Mouse (Mus musculus) kidney, embryonic 14.5 days (tissue): ENCODE results near the gene BC004004. TPM values are rescaled to one million over a fixed set of nuclear protein-coding genes. Genes with fewer than 3 reads are reported as not detected.

Experiments
- ATAC-seq: fragments of 200-750 bp; cut with Nextera tagmentation; 2 replicates; pipeline ENCODE4 v1.8.0; 2017; ENCODE audit warnings: moderate number of reproducible peaks, mild to moderate bottlenecking, moderate TSS enrichment, moderate library complexity; ENCODE audit not compliant: low FRiP score, low TSS enrichment
- H3K27ac ChIP-seq: fragments of 300-500 bp; sonication (generic); 2 replicates; pipeline ENCODE4 v1.5.1; 2014; ENCODE audit warnings: low read depth, mild to moderate bottlenecking, low read length, moderate library complexity, mixed read lengths
- H3K27me3 ChIP-seq: fragments of 300-500 bp; sonication (generic); 2 replicates; pipeline ENCODE4 v1.6.1; 2014; ENCODE audit warnings: mild to moderate bottlenecking, low read length; ENCODE audit not compliant: control insufficient read depth, insufficient read depth
- H3K36me3 ChIP-seq: fragments of 300-500 bp; sonication (generic); 2 replicates; pipeline ENCODE4 v1.6.1; 2014; ENCODE audit warnings: low read length, mixed read lengths; ENCODE audit not compliant: control insufficient read depth, insufficient read depth
- H3K4me1 ChIP-seq: fragments of 300-500 bp; sonication (generic); 2 replicates; pipeline ENCODE4 v1.6.1; 2014; ENCODE audit warnings: low read length, mixed read lengths; ENCODE audit not compliant: control insufficient read depth, insufficient read depth
- H3K4me2 ChIP-seq: fragments of 300-500 bp; sonication (generic); replicated peaks from 2 replicates; pipeline ENCODE4 v1.6.1; 2014; ENCODE audit warnings: low read depth, mild to moderate bottlenecking, low read length
- H3K4me3 ChIP-seq: fragments of 300-500 bp; sonication (generic); 2 replicates; pipeline ENCODE4 v1.5.1; 2014; ENCODE audit warnings: mild to moderate bottlenecking, low read length
- H3K9ac ChIP-seq: fragments of 300-500 bp; sonication (generic); 2 replicates; pipeline ENCODE4 v1.6.1; 2014; ENCODE audit warnings: low read depth, mild to moderate bottlenecking, low read length, moderate library complexity
- H3K9me3 ChIP-seq: fragments of 300-500 bp; sonication (generic); 2 replicates; pipeline ENCODE4 v1.6.1; 2016; ENCODE audit warnings: low read length; ENCODE audit not compliant: control insufficient read depth
- WGBS: fragments of 180-500 bp; shearing (Covaris S2); extraction: QIAGEN DNeasy Blood & Tissue Kit; methylation state at CpG from one replicate; pipeline ENCODE4 v1.1.7; 2014; 5-methylcytosine and 5-hydroxymethylcytosine counted together
- polyA plus RNA-seq: library from polyadenylated mRNA; unstranded; fragments of >200 nt; fragmentation: Nextera tagmentation; extraction: Ambion mirVana; gene quantifications from 2 replicates; pipeline ENCODE4 v1.2.1, GENCODE M21; 2014

Gene BC004004
- polyA plus RNA-seq, 1 experiment from 2014 or later, result 59.8 TPM

DNA sequence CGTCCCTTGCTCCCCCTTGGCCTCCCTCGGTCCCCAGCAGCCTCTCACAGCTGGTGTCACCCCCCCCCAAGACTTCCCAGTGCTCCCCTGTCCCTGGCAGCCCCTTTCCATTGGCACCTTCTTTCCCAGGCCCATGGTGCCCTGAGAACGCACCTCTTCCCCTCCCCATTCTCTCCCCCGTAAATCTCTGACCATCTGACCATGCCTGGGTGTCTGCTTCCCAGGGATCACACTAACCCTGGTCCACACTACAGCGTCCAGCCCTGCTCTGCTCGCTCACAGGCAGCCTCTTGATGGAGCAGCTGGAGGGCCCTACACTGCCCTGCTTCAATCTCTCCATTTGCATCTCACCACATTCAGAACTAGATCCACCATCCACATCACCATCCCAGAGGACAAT is 12.1 kb upstream of the BC004004 start:
- H3K27ac ChIP-seq, result no peak overlapping the region
- no peak overlapping the region for H3K4me2 ChIP-seq
- H3K9me3 ChIP-seq, result no peaks in the 10 kb centered on the region
- 65% methylated on average over 6 of the region's 6 CpGs for WGBS
- H3K4me3 ChIP-seq, result no peak overlapping the region
- H3K9ac ChIP-seq, result no peak overlapping the region
- ATAC-seq, result no peak
- no peaks in the 10 kb centered on the region for H3K27me3 ChIP-seq
- peaks cover 66% of the 10 kb centered on the region for H3K36me3 ChIP-seq
- H3K4me1 ChIP-seq, result peaks cover 27% of the 10 kb centered on the region; the same call in 1 of the 2 replicates

DNA sequence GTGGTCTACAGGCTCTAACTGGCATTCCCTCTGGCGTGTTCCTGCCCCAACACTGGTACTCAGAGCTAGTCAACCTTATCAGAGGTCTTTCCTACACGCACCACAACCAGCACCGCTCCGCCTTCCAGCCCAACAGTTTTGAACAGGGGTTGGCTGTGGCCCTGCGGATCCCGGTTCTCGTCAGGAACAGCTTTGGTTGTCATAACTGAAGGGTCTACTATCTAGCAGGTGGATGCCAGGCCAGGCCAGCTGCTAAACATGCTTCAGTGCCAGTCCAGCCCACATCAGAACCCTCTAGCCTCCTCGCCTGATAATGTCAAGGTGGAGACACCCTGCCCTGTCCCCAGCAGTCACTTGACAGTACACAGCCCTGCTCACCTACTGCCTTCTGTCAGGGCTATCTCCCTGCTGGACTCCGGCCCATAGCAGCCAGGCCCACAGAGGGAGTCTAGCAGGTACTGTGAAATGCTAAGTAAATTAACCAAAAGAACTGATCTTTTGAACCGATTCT is 11.5 kb upstream of the BC004004 start:
- WGBS, result 82% methylated on average over 10 of the region's 10 CpGs
- no peak for ATAC-seq
- Histone ChIP-seq H3K9ac (no peak overlapping the region), H3K27ac (no peak overlapping the region), H3K36me3 (peaks cover 66% of the 10 kb centered on the region), H3K4me2 (no peak overlapping the region), H3K4me1 (peaks cover 29% of the 10 kb centered on the region; the same call in 1 of the 2 replicates), H3K27me3 (no peaks in the 10 kb centered on the region), H3K9me3 (no peaks in the 10 kb centered on the region), H3K4me3 (no peak overlapping the region)

DNA sequence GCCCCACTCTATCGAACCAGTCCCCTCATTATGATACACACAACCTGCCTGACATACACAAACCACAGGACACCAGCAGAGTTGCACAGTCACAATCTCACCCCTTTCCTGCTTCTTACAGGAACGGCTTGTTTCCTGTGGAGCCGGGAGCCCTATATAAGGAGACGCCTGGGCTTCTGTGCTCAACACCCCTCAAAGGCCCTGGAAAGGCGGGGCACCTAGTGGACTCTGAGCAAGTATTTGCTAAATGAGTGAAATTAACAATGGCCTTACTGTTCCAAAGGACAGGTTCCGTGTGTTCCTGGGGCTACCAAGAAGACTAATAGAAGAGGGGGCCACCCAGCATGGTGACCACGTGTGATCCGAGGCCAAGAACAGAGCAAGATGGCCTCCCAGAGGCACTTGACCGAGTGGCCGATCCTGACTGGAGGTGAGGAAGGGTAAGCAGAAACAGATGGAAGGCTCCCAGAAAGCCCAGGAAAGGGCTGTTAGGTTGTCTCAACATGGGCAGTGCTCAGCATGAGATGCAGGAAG is 10.5 kb upstream of the BC004004 start:
- H3K36me3 ChIP-seq, result peaks cover 56% of the 10 kb centered on the region
- H3K27ac ChIP-seq, result no peak overlapping the region
- H3K9me3 ChIP-seq, result no peaks in the 10 kb centered on the region
- H3K4me3 ChIP-seq, result no peak overlapping the region
- no peak overlapping the region for H3K4me2 ChIP-seq
- no peak overlapping the region for H3K9ac ChIP-seq
- no peak for ATAC-seq
- H3K27me3 ChIP-seq, result no peaks in the 10 kb centered on the region
- WGBS, result 87% methylated on average over 10 of the region's 10 CpGs
- peaks cover 34% of the 10 kb centered on the region for H3K4me1 ChIP-seq

DNA sequence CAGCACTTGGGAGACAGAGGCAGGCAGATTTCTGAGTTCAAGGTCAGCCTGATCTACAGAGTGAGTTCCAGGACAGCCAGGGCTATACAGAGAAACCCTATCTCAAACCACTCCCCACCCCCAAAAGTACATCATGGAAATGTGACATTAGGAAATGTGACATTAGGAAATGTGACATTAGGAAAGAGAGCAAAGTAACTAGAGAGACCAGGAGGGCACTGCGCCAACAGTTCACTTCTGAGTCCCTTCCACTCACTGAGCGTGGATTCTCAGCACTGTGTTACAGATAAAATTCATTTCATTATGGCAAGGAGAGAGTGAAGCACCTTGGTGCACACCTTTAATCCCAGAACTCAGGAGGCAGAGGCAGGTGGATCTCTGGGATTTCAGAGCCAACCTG is 9.7 kb upstream of the BC004004 start:
- WGBS, result 95% methylated on average over 2 of the region's 2 CpGs
- H3K9ac ChIP-seq, result no peak overlapping the region
- ATAC-seq, result no peak
- H3K36me3 ChIP-seq, result peaks cover 53% of the 10 kb centered on the region
- no peak overlapping the region for H3K4me2 ChIP-seq
- H3K27me3 ChIP-seq, result no peaks in the 10 kb centered on the region
- H3K4me1 ChIP-seq, result peaks cover 33% of the 10 kb centered on the region
- H3K9me3 ChIP-seq, result no peaks in the 10 kb centered on the region
- H3K4me3 ChIP-seq, result no peak overlapping the region
- no peak overlapping the region for H3K27ac ChIP-seq

DNA sequence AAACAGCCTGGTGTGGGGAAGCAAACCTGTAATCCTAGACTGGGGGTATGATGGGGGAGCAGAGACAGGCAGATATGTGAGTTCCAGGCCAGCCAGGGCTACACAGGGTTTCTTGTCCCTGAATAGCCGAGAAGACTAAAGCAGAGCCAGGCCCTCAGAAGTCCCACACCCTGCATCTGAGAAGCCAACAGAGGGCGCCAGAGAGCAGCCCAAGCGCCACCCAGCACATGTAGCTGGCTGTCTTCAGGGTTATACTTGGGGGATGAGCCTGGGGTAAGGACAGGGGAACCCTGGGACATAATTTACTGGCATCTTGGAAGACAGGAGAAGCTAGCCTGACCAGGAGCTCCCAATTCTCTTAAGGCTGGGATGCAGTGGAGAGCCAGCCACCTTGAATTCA is 9.1 kb upstream of the BC004004 start:
- Histone ChIP-seq H3K36me3 (peaks cover 47% of the 10 kb centered on the region), H3K9me3 (no peaks in the 10 kb centered on the region), H3K27me3 (no peaks in the 10 kb centered on the region), H3K4me2 (no peak overlapping the region), H3K27ac (no peak overlapping the region), H3K4me1 (peaks cover 34% of the 10 kb centered on the region), H3K4me3 (no peak overlapping the region), H3K9ac (no peak overlapping the region)
- peak; percentile 38; the same call in 1 of the 2 replicates for ATAC-seq
- WGBS, result 3% methylated on average over 3 of the region's 3 CpGs

DNA sequence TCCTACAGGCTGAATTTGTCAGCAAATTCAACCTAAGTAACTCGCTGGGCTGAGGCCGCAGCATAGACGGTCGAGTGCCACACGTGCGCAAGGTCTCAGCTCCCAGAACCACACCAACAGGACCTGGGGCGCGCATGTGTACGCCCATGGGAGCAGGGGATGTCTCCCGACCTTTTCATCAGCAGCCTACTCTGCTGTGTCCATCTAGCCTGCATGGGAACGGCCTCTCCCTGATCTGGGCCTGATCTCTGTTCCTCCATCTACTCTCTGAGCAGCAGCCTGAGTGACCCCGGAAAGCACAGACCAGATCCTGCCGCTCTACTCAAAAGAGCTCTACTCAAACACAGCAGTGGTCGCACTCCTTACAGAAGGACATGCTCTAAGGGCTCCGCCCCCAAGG is 8.1 kb upstream of the BC004004 start:
- H3K27ac ChIP-seq, result no peak overlapping the region
- H3K36me3 ChIP-seq, result peaks cover 47% of the 10 kb centered on the region
- H3K9ac ChIP-seq, result no peak overlapping the region; the same call in 1 of the 2 replicates
- no peaks in the 10 kb centered on the region for H3K27me3 ChIP-seq
- no peak overlapping the region for H3K4me3 ChIP-seq
- no peak for ATAC-seq
- 90% methylated on average over 15 of the region's 15 CpGs for WGBS
- H3K4me1 ChIP-seq, result peaks cover 39% of the 10 kb centered on the region
- H3K9me3 ChIP-seq, result no peaks in the 10 kb centered on the region
- H3K4me2 ChIP-seq, result no peak overlapping the region

DNA sequence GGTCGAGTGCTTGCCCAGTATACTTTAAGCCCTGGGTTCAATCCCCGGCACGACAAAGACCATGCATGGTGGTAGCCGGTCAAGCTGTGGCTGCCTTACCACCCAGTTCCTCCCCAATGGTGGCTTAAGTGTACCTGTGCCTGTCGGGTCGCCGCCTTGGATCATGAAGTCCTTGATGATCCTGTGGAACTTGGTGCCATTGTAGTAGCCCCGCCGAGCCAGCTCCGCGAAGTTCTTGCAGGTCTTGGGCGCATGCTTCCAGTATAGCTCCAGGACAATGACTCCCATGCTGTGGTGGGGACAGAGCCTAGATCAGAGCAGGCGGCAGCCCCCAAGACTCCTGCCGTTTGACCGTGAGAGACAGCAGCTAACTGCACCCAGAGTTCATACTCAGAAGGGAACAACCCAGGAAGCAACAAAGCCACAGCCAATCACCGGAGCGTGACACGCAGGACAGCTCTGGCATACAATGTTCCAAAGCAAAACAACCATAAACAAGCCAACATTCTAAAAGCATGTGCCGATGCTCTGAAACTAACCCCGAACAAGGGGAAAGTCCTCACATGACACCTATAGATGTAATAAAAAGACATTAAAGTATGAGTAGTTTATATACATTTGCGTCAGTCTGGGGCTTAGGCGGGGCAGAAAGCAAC is 6.9 kb upstream of the BC004004 start:
- Histone ChIP-seq H3K27me3 (no peaks in the 10 kb centered on the region), H3K27ac (no peak overlapping the region), H3K36me3 (peaks cover 41% of the 10 kb centered on the region), H3K4me1 (peaks cover 32% of the 10 kb centered on the region), H3K9me3 (no peaks in the 10 kb centered on the region), H3K4me2 (peak overlapping the region; percentile 83), H3K4me3 (0 out of 2 replicates have a peak overlapping the region, but pooled peaks have one; percentile 4), H3K9ac (no peak overlapping the region)
- WGBS, result 86% methylated on average over 22 of the region's 22 CpGs
- ATAC-seq, result no peak

DNA sequence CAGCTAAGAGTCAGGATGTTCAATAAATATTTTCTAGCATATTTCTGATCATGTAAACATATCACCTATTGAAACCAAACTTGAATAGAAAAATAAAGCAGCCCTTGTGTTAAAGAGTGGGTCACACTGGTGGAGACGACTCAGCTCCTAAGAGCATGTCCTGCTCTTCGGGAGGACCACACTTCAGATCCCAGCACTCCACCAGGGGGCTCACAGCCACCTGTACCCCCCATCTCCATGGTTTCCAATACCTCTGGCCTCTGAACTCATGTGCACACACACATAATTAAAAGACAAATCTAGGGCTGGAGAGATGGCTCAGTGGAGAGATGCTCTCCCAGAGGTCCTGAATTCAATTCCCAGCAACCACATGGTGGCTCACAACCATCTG is 6.3 kb upstream of the BC004004 start:
- Histone ChIP-seq H3K27ac (no peak overlapping the region), H3K4me2 (peak overlapping the region; percentile 83), H3K9me3 (no peaks in the 10 kb centered on the region), H3K4me3 (peak overlapping the region; percentile 79; the same call in 1 of the 2 replicates), H3K27me3 (no peaks in the 10 kb centered on the region), H3K9ac (peak overlapping the region; percentile 8; the same call in 1 of the 2 replicates), H3K4me1 (peaks cover 27% of the 10 kb centered on the region), H3K36me3 (peaks cover 37% of the 10 kb centered on the region)
- WGBS, result 49% methylated on average over 2 of the region's 2 CpGs
- no peak for ATAC-seq

DNA sequence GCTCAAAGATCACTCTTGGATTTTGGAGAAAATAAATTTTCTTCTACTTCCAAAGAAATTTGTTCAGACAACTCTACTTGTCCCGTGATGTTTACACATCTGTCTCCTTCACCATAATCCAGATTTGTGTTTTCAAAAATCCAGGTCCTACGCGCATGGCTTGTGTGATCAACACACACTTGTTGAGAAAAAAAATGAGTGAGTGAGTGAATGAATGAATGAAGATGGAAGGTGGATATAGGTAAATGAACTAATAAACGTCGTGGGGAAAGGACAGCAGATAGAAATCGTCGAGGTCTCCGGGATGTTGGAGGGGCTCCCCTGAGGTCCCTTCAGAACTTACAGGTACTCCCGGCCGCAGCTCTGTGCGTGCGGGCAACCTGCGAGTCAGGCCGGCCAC is 5.2 kb upstream of the BC004004 start:
- Histone ChIP-seq H3K36me3 (peaks cover 25% of the 10 kb centered on the region), H3K4me1 (peaks cover 32% of the 10 kb centered on the region), H3K27me3 (no peaks in the 10 kb centered on the region), H3K4me3 (peak overlapping the region; percentile 79), H3K9ac (peak overlapping the region; percentile 85), H3K4me2 (peak overlapping the region; percentile 83), H3K27ac (peak overlapping the region; percentile 100), H3K9me3 (no peaks in the 10 kb centered on the region)
- no peak; the same call in none of the 2 replicates for ATAC-seq
- WGBS, result under 1% methylated on average over 14 of the region's 14 CpGs
